Comparison of ENCODE assay signal across 1 mouse cellular context in genomic region chr17:31091023-31091735, GRCm38 (mm10).
TF ChIP-seq lines count a peak whose summit lies in the region.

No protein-coding gene starts in this region.

TF ChIP-seq in MEL, 35 proteins besides CTCF, POLR2A, EP300 and RAD21:
- TF ChIP-seq JUND (IDR thresholded peaks at IDR 0.05; ENCODE audit: low read depth, low read length), result no peak
- peak; percentile 26; the same call in 1 of the 2 replicates for TF ChIP-seq MAFK (IDR thresholded peaks at IDR 0.05; ENCODE audit: borderline replicate concordance, low read depth, low read length)
- no peak; the same call in 1 of the 2 replicates for TF ChIP-seq MAZ (IDR thresholded peaks at IDR 0.05; ENCODE audit: low read depth, low read length)
- peak; percentile 95 for TF ChIP-seq TCF12 (IDR thresholded peaks at IDR 0.05; ENCODE audit: low read depth, low read length)
- no peak for TF ChIP-seq HCFC1 (IDR thresholded peaks at IDR 0.05; ENCODE audit: low read depth, low read length)
- no peak for TF ChIP-seq CHD1 (IDR thresholded peaks at IDR 0.05; ENCODE audit: low read depth, low read length)
- TF ChIP-seq MXI1 (IDR thresholded peaks at IDR 0.05; ENCODE audit: low read depth, low read length), result peak; percentile 70; the same call in 1 of the 2 replicates
- peak; percentile 72 for TF ChIP-seq MYC (IDR thresholded peaks at IDR 0.05; ENCODE audit: low read depth, low read length)
- no peak for TF ChIP-seq CHD2 (IDR thresholded peaks at IDR 0.05; ENCODE audit: low read length)
- TF ChIP-seq MYB (IDR thresholded peaks at IDR 0.05; ENCODE audit: low read depth, low read length), result peak; percentile 64
- TF ChIP-seq USF1 (IDR thresholded peaks at IDR 0.05; ENCODE audit: low read depth, low read length), result no peak
- TF ChIP-seq UBTF (IDR thresholded peaks at IDR 0.05; ENCODE audit: borderline replicate concordance, insufficient read depth, low read depth, low read length), result no peak
- TF ChIP-seq TBP (IDR thresholded peaks at IDR 0.05; ENCODE audit: low read depth, low read length), result no peak
- no peak for TF ChIP-seq GABPA (IDR thresholded peaks at IDR 0.05; ENCODE audit: low read depth, low read length)
- TF ChIP-seq ZMIZ1 (IDR thresholded peaks at IDR 0.05; ENCODE audit: low read depth, low read length), result no peak
- TF ChIP-seq SMC3 (IDR thresholded peaks at IDR 0.05; ENCODE audit: low read depth, low read length), result peak; percentile 19; the same call in 1 of the 2 replicates
- peak; percentile 80 for TF ChIP-seq MAX (IDR thresholded peaks at IDR 0.05; ENCODE audit: low read length)
- TF ChIP-seq ETS1 (IDR thresholded peaks at IDR 0.05; ENCODE audit: low read depth, low read length), result peak; percentile 89
- peak; percentile 74 for TF ChIP-seq SIN3A (IDR thresholded peaks at IDR 0.05; ENCODE audit: low read length)
- TF ChIP-seq TAL1 (IDR thresholded peaks at IDR 0.05; ENCODE audit: low read length), result peak; percentile 81
- no peak for TF ChIP-seq ELF1 (IDR thresholded peaks at IDR 0.05; ENCODE audit: low read depth, low read length)
- TF ChIP-seq RCOR1 (IDR thresholded peaks at IDR 0.05; ENCODE audit: low read depth, low read length), result peak; percentile 79
- peak; percentile 93 for TF ChIP-seq GATA1 (IDR thresholded peaks at IDR 0.05; ENCODE audit: low read depth, low read length)
